Mouse (Mus musculus) adrenal gland, postnatal 10 days (tissue): ENCODE results near the gene Gm17428. TPM values are rescaled to one million over a fixed set of nuclear protein-coding genes. Genes with fewer than 3 reads are reported as not detected.
"Not testable (repeated sequence)": the region's sequence is repeated elsewhere in the genome, so short reads cannot be mapped to it uniquely, and the experiment has no call there.

ENCODE experiments used
- DNase-seq: peaks from one replicate; pipeline ENCODE4 v3.0.0; 2021; ENCODE audit warnings: mixed read lengths
- total RNA-seq, 2 experiments: library from RNA; stranded (reverse); gene quantifications; 2 replicates each; pipeline ENCODE4 v1.2.3; 2021

Gm17428 gene
- total RNA-seq, 2 experiments from 2014 or later = not detected

GRCm38 (mm10) chr14:54989886-54990441, 13.2 kb downstream of the Gm17428 start:
- no peak for DNase-seq

GRCm38 (mm10) chr14:54992196-54992595, 15.5 kb downstream of the Gm17428 start:
- DNase-seq = no peak

DNA sequence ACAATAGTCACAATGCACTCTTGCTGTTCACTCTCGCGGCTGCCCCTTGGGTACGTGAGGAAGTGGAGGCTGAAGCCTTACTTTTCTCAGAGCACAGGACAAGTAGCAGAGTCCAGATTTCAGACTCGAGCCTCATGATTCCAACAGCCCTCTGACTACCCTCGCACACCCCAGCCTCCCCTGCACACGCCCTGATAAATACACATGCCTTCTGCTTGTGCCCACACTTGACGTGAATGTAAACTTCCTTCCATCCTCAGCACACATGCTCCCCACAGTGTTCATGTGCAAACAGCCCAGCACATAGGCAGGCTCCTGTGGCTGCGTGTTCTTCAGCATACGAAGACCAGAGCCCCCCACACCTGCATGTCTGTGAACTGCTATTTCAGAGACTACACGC, 16.9 kb downstream of the Gm17428 start:
- DNase-seq = no peak

- DNase-seq = no peak
Observed at GRCm38 (mm10) chr14:54994136-54994868, 17.6 kb downstream of the Gm17428 start, which contains the start of gene Myh7. Myh7 (minus strand) TSS chr14:54994626.

DNA sequence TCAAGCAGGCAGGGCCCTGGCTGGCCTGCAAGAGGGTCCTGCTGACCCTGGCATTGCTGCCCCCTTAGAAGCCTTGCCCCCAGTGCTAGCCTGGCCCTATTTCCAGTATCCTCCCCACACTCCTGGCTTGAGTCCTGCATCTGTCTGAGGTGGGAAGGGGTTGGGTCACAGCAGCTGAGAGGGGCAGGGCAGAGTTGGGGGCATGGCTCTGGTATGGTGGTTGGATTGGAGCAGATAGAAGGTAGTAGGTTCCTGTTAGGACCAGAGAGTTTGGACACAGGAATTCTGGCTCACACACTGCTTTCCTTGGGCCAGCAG, 18.1 kb downstream of the Gm17428 start:
- no peak for DNase-seq

- no peak for DNase-seq
Observed at GRCm38 (mm10) chr14:54995457-54996138, 18.9 kb downstream of the Gm17428 start.

GRCm38 (mm10) chr14:54996793-54997192, 20.1 kb downstream of the Gm17428 start:
- no peak for DNase-seq

DNA sequence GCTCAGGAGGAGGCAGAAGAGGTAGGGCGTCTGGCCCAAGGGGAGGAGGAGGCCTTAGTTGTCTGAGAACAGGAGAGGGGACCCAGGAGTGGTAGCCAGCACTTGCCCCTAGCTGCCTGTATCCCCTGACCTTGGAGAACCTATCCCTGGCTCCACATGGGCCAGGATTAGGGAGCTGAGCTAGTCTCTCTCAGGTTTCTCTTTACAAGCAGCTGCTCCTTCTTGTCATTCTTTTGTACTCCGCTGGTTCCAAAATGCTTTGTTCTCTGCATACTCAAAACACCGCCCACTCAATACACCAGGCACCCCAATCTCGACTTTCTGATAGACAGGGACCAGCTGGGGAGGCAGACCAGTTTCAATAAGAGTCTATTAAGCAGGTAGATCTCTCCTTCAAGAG, 20.6 kb downstream of the Gm17428 start:
- DNase-seq = no peak

DNA sequence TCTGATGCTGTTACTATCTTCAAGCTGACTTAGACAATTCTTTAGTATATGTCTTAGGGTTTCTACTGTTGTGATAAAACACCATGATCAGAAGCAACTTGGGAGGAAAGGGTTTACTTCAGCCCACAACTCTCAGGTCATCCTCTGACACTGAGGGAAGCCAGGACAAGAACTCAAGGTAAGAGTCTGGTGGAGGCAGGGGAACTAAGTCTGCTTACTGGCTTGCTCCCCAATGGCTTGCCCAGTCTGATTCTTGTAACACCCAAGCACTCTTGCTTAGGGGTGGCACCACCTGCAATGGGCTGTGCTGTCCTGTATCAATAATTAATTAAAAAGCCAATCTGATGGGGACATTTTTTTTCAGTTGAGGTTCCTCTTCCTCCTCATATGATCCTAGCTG, 21.9 kb downstream of the Gm17428 start:
- no peak for DNase-seq

- DNase-seq = not testable (repeated sequence)
Observed at GRCm38 (mm10) chr14:54999868-55000267, 23.1 kb downstream of the Gm17428 start.

- no peak for DNase-seq
Observed at GRCm38 (mm10) chr14:55000814-55001213, 24.1 kb downstream of the Gm17428 start.

- DNase-seq = no peak
Observed at GRCm38 (mm10) chr14:55001446-55001845, 24.7 kb downstream of the Gm17428 start.

DNA sequence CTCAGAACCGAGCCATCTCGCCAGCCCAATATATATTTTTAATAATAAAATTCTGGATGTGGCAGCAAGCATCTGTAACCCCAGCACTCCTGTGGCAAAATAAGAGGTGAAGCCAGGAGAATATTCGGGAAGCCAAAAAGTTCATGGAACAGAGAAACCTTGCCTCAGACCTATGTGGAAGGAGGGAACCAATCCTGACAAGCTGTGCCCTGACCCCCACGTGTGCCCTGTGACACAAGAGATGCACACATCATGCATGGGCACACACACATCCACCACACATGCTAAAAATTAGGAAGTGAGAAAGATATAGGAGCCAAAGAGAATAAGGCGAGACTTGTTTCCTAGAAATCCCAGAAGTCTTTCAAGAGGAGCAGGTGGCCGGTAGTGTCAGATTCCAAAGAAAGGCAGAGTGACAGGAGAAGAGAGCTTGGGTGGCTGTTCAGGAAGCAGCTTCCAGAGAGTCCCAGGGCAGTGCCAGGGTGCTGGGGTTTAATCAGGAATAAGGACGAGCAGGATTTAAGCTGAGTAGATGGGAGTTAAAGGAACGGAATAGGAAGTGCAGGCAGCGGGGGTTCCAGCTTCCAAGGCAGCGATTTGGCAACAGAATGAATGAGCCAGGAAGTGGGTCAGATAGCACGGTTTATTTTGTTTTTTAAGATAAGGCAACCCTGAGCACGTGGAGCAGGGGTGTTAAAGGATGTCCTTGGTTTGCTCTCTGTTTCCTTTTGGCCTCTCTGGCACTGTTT, 25.4 kb downstream of the Gm17428 start:
- DNase-seq = peak; percentile 31

- DNase-seq = no peak
Observed at GRCm38 (mm10) chr14:55002687-55003120, 26.0 kb downstream of the Gm17428 start.

GRCm38 (mm10) chr14:55003878-55004855, 27.4 kb downstream of the Gm17428 start:
- DNase-seq = peak; percentile 34

DNA sequence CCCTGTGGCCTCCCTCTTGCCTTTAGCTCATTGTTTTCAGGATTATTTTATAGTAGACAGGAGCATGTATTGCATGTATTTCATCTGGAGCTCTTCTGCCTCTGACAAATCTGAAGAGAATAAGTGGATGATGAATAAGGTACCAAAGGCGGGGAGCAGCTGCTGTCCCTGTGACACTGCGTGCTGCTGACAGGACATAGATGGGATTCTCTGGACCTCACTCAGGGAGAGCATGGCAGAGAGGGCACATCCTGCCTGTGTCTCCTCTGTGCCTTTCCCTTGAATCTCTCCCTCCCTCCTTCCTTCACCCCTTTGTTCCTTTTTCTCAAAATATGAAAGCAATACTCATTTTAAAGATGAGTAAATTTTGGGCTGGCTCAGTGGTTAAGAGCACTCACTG, 28.8 kb downstream of the Gm17428 start:
- no peak for DNase-seq

GRCm38 (mm10) chr14:55005967-55006366, 29.2 kb downstream of the Gm17428 start:
- no peak for DNase-seq

DNA sequence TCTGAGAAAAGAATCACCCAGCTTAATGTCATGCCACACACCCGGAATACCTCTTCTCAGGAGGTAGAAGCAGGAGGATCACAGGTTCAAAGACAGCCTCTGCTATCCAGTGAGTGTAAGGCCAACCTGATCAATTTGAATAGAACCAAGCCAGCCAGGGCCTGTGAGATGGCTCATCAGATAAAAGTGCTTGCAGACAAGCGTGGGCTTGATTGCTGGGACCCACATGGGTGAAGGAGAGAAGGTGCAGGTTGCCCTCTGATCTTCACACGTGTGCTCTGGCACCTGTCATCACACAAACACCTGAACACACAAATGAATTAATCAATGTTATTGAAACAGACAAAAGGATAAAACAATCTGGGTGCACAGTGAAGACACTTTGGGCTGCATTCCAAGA, 29.8 kb downstream of the Gm17428 start:
- no peak for DNase-seq

GRCm38 (mm10) chr14:55007120-55007908, 30.6 kb downstream of the Gm17428 start:
- DNase-seq = no peak

DNA sequence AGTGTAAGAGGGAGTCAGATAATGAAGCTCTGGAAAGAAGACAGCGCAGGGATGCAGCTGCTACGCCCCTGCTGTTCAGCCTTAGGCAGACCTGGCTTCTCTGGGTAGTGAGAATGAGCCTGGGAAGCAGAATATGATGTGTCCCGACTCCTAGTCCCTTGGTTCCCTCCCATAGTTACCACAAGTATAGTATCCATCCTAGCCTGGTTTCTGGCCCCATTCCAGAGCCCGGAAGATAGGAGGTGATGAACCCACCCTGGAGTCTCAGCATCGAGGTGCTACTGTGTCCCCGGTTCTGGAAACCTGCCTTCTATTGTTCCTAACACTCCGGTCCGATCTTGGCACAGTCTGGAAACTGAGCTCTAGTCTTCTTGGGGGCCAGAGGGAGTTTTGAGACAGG, 31.7 kb downstream of the Gm17428 start:
- DNase-seq = no peak

- peak; percentile 26 for DNase-seq
Observed at GRCm38 (mm10) chr14:55011116-55011515, 34.4 kb downstream of the Gm17428 start.
